Mouse (Mus musculus): ENCODE data around the gene Zfhx3. TPM values are rescaled to one million over a fixed set of nuclear protein-coding genes. Genes with fewer than 3 reads are reported as not detected.

Gene Zfhx3
- total and polyA plus RNA-seq, 3 experiments, result 0.23 to 2.5 TPM; not detected in 1

GRCm38 (mm10) chr8:108243270-108243669, 300.8 kb downstream of the Zfhx3 start:
- Histone ChIP-seq H3K27ac (ENCODE audit: control insufficient read depth, low read depth, low read length) (no peak overlapping the region), H3K4me3 (ENCODE audit: control insufficient read depth in 1 of 2, insufficient read depth in 1 of 2, low read depth in 2 of 2, low read length in 2 of 2) (no peak overlapping the region), H3K79me2 (ENCODE audit: control insufficient read depth, insufficient read depth, low read length, poor library complexity) (no peaks in the 10 kb centered on the region), H3K4me1 (ENCODE audit: control insufficient read depth in 1 of 2, insufficient read depth in 2 of 2, low read length in 2 of 2) (no peaks in the 10 kb centered on the region), H3K27me3 (ENCODE audit: control insufficient read depth in 1 of 2, insufficient read depth in 2 of 2, low read length in 2 of 2) (no peaks in the 10 kb centered on the region), H3K9me3 (replicated peaks; ENCODE audit: insufficient read depth, low read length) (no peaks in the 10 kb centered on the region), H3K36me3 (ENCODE audit: control insufficient read depth in 1 of 2, insufficient read depth in 2 of 2, low read length in 2 of 2) (no peaks in the 10 kb centered on the region), H3K9ac (ENCODE audit: control insufficient read depth, low read depth, low read length, poor library complexity, severe bottlenecking) (no peak overlapping the region)
- no peak for DNase-seq (ENCODE audit: low read depth, low spot score)
- no peak for TF ChIP-seq SMC3 (IDR thresholded peaks at IDR 0.05; ENCODE audit: low read depth, low read length)
- TF ChIP-seq USF2 (IDR thresholded peaks at IDR 0.05; ENCODE audit: borderline replicate concordance in 1 of 2, insufficient read depth in 1 of 2, low read depth in 1 of 2, low read length in 2 of 2), result no peak
- no peak for TF ChIP-seq MYB (IDR thresholded peaks at IDR 0.05; ENCODE audit: low read depth, low read length)
- no peak for TF ChIP-seq ZNF384 (IDR thresholded peaks at IDR 0.05; ENCODE audit: low read depth, low read length)
- TF ChIP-seq MYC (IDR thresholded peaks at IDR 0.05; ENCODE audit: low read depth, low read length), result no peak
- TF ChIP-seq POLR2AphosphoS2 (IDR thresholded peaks at IDR 0.05; ENCODE audit: low read length), result no peak
- no peak for TF ChIP-seq KAT2A (conservative IDR thresholded peaks at IDR 0.05; ENCODE audit: low read depth, low read length)
- TF ChIP-seq MEF2A (IDR thresholded peaks at IDR 0.05; ENCODE audit: extremely low read depth, insufficient replicate concordance, low read depth, low read length, poor library complexity, severe bottlenecking), result no peak
- no peak for TF ChIP-seq NRF1 (IDR thresholded peaks at IDR 0.05; ENCODE audit: insufficient read depth, low read depth, low read length, poor library complexity, severe bottlenecking)
- TF ChIP-seq MAFK (IDR thresholded peaks at IDR 0.05; ENCODE audit: borderline replicate concordance, low read depth, low read length), result no peak
- TF ChIP-seq TBP (IDR thresholded peaks at IDR 0.05; ENCODE audit: low read depth, low read length), result no peak
- TF ChIP-seq SIN3A (IDR thresholded peaks at IDR 0.05; ENCODE audit: low read length), result no peak
- TF ChIP-seq ZKSCAN1 (IDR thresholded peaks at IDR 0.05; ENCODE audit: low read depth, low read length), result no peak
- TF ChIP-seq HCFC1 (IDR thresholded peaks at IDR 0.05; ENCODE audit: low read depth, low read length), result no peak
- TF ChIP-seq POLR2A (IDR thresholded peaks at IDR 0.05; ENCODE audit: control insufficient read depth in 1 of 2, insufficient read depth in 1 of 2, low read depth in 1 of 2, low read length in 2 of 2, poor library complexity in 1 of 2), result no peak
- TF ChIP-seq GABPA (IDR thresholded peaks at IDR 0.05; ENCODE audit: low read depth, low read length), result no peak

GRCm38 (mm10) chr8:108244636-108245494, 302.4 kb downstream of the Zfhx3 start:
- H3K36me3 ChIP-seq (ENCODE audit: control insufficient read depth in 1 of 2, insufficient read depth in 2 of 2, low read length in 2 of 2), result no peaks in the 10 kb centered on the region
- H3K9me3 ChIP-seq (replicated peaks; ENCODE audit: insufficient read depth, low read length), result no peaks in the 10 kb centered on the region
- no peaks in the 10 kb centered on the region for H3K27me3 ChIP-seq (ENCODE audit: control insufficient read depth in 1 of 2, insufficient read depth in 2 of 2, low read length in 2 of 2)
- H3K79me2 ChIP-seq (ENCODE audit: control insufficient read depth, insufficient read depth, low read length, poor library complexity), result no peaks in the 10 kb centered on the region
- H3K4me1 ChIP-seq (ENCODE audit: control insufficient read depth in 1 of 2, insufficient read depth in 2 of 2, low read length in 2 of 2), result no peaks in the 10 kb centered on the region
- no peak overlapping the region for H3K9ac ChIP-seq (ENCODE audit: control insufficient read depth, low read depth, low read length, poor library complexity, severe bottlenecking)
- H3K27ac ChIP-seq (ENCODE audit: control insufficient read depth, low read depth, low read length), result no peak overlapping the region
- H3K4me3 ChIP-seq (ENCODE audit: control insufficient read depth in 1 of 2, insufficient read depth in 1 of 2, low read depth in 2 of 2, low read length in 2 of 2), result no peak overlapping the region
- TF ChIP-seq NELFE (IDR thresholded peaks at IDR 0.05; ENCODE audit: low read depth, low read length) (no peak), JUND (IDR thresholded peaks at IDR 0.05; ENCODE audit: low read depth, low read length) (no peak), EP300 (IDR thresholded peaks at IDR 0.05; ENCODE audit: low read depth in 1 of 2, low read length in 2 of 2) (no peak), ETS1 (IDR thresholded peaks at IDR 0.05; ENCODE audit: low read depth, low read length) (no peak)
- DNase-seq (ENCODE audit: low read depth, low spot score), result no peak

Measured in MEL (cell line).